ENCODE assay signal across 8 mouse cellular contexts in the genomic region with DNA sequence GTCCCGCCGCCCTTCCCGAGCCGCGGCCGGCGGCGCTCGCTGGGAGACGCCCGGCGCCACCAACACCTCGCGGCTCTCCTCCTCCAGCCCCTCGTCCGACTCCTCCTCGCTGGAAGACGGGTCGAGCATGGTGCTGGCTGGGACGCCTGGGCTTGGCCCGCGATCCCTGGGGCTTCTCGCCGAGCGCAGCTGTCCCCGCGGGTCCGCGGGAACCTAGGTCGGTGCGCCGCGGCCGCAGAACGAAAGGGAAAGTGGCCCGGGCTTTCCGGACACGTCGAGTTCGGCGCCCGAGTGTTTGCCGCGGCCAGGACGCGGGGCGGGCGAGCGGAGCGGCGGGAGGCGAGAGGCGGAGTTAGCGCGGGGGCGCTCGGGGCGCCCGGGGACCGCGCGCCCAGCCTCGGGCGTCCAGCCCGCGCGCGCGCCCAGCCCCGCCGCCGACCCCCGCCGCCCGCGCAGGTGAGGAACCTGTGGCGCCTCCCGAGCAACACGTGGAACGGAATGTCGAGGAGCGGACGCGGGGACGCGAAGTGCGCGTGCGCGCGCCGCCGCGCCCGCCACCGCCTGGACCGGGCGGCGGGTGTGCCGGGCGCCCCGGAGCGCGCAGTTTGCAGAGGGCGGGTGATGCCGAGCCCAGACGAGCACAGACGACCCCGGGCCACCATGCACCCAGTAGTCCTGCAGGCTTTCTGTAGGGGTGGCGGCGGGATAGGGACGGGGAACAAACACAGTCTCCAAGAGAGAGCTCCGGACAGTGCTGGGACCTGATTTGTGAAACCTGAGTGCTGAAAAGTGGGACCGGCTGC. TPM values are rescaled to one million over a fixed set of nuclear protein-coding genes. Genes with fewer than 3 reads are reported as not detected.
A peak's percentile ranks its signal among the peaks of the same experiment; 100 is the strongest.
DNase-seq lines count a peak whose midpoint lies in the region; ATAC-seq and TF ChIP-seq lines count a peak whose summit lies in the region.

A gene (minus strand): TSS at position 413 of the 803 bp plus-strand sequence.

- no peaks in the 10 kb centered on the region for H3K36me3 ChIP-seq in lung, embryonic 16.5 days (ENCODE audit: control insufficient read depth, insufficient read depth, low read length)

- peak within 1 kb of the TSS; percentile 81 for H3K9ac ChIP-seq in lung, embryonic 16.5 days (ENCODE audit: low read length)

- ATAC-seq in hematopoietic stem cell, adult 5-6 weeks (replicated peaks in 1 of 2; ENCODE audit: insufficient read depth in 1 of 2, low FRiP score in 2 of 2, low TSS enrichment in 1 of 2, low read depth in 1 of 2, poor library complexity in 2 of 2, severe bottlenecking in 2 of 2): peak; percentile 43 to 59
- peak; percentile 87 for ATAC-seq in lung, embryonic 16.5 days (ENCODE audit: low read depth)
- ATAC-seq in erythroid progenitor cell, adult 5-6 weeks (replicated peaks; ENCODE audit: low FRiP score, poor library complexity, severe bottlenecking): no peak

- peak within 1 kb of the TSS; percentile 97 for H3K4me3 ChIP-seq in cerebellum, adult 2 months (replicated peaks; ENCODE audit: insufficient read depth, low read depth, low read length)
- peak within 1 kb of the TSS; percentile 78 for H3K4me3 ChIP-seq in lung, embryonic 16.5 days (ENCODE audit: low read length)

- no peaks in the 10 kb centered on the region for H3K27me3 ChIP-seq in cerebellum, adult 2 months (ENCODE audit: control insufficient read depth, insufficient read depth, low read length)
- peaks cover 5% of the 10 kb centered on the region for H3K27me3 ChIP-seq in lung, embryonic 16.5 days (ENCODE audit: control insufficient read depth, insufficient read depth, low read depth, low read length)

- no peaks in the 10 kb centered on the region; the same call in 1 of the 2 replicates for H3K4me1 ChIP-seq in cerebellum, adult 2 months (ENCODE audit: control insufficient read depth, insufficient read depth, low read length)
- H3K4me1 ChIP-seq in lung, embryonic 16.5 days (replicated peaks; ENCODE audit: control insufficient read depth, insufficient read depth, low read length): peaks cover 9% of the 10 kb centered on the region

- DNase-seq in adrenal gland, adult 18-20 months (ENCODE audit: low spot score in 2 of 2): peak; percentile 50 to 63
- DNase-seq in cerebellum, adult 2 months: peak; percentile 79 to 84
- DNase-seq in forelimb bud, embryonic 11.5 days (ENCODE audit: low read depth, low spot score): peak; percentile 24
- peak; percentile 40 to 67 for DNase-seq in layer of hippocampus, postnatal 10 days (ENCODE audit: low spot score in 2 of 2)
- peak; percentile 40 for DNase-seq in ovary, postnatal 14 days (ENCODE audit: low spot score)

- peak within 1 kb of the TSS; percentile 66 for H3K4me2 ChIP-seq in lung, embryonic 16.5 days (ENCODE audit: low read depth, low read length)

- no peaks in the 10 kb centered on the region for H3K9me3 ChIP-seq in lung, embryonic 16.5 days (ENCODE audit: control insufficient read depth, low read length)

- no peak for TF ChIP-seq CTCF in cerebellum, adult 2 months (IDR thresholded peaks at IDR 0.05; ENCODE audit: borderline replicate concordance, insufficient read depth, low read depth, low read length)

- 1% methylated on average over 92 of the region's 114 CpGs for WGBS in cerebellum, adult 2 months
- WGBS in lung, embryonic 16.5 days: under 1% methylated on average over 71 of the region's 114 CpGs

- TF ChIP-seq POLR2A in cerebellum, adult 2 months (IDR thresholded peaks at IDR 0.05; ENCODE audit: borderline replicate concordance, insufficient read depth, low read length): peak; percentile 44; the same call in 1 of the 2 replicates

- H3K27ac ChIP-seq in cerebellum, adult 2 months (ENCODE audit: insufficient read depth, low read length): peak within 1 kb of the TSS; percentile 92
- H3K27ac ChIP-seq in lung, embryonic 16.5 days (ENCODE audit: low read length): peak within 1 kb of the TSS; percentile 78

RNA-seq across cellular contexts. Expression of the gene that starts here (rescaled TPM):
- 1 to 10 TPM; 2.9 to 9.1 TPM for total RNA-seq in adrenal gland, adult 18-20 months (2021)
- 102 and 118 TPM in 2 replicates for polyA plus RNA-seq in cerebellum, adult 2 months (2012; rRNA removed)
- total RNA-seq in hematopoietic stem cell, adult 5-6 weeks (2017): 17.5 and 21.3 TPM in 2 replicates
- total RNA-seq in layer of hippocampus, postnatal 10 days (2021): 10 to 100 TPM; 79.1 to 83.7 TPM
- polyA plus RNA-seq in lung, embryonic 16.5 days (2015; fragmentation: Nextera tagmentation; extraction: Ambion mirVana): 7.4 and 7.9 TPM in 2 replicates
- total RNA-seq in erythroid progenitor cell, adult 5-6 weeks (2015; ENCODE audit: low replicate concordance): not detected in 2 replicates
- total RNA-seq in erythroid progenitor cell, adult 5-6 weeks (2017; ENCODE audit: low replicate concordance): 0.26 TPM in 1 of 2 replicates, not detected in the other

Comparison
In these comparisons a context has a peak if more than half of its experiments do, and no peak if none do; other contexts are left out.
1. RNA of the gene that starts here (polyA plus RNA-seq): 102 to 118 TPM in cerebellum, adult 2 months; 7.4 to 7.9 TPM in lung, embryonic 16.5 days; every median in the first group is over 10 times any median in the second.
2. DNase-seq: peak in every context shown above with its lines; median percentile 82 in cerebellum, adult 2 months; 56 in adrenal gland, adult 18-20 months; 54 in layer of hippocampus, postnatal 10 days; 40 in ovary, postnatal 14 days; 24 in forelimb bud, embryonic 11.5 days.